Mouse (Mus musculus): Measurements from ENCODE around the gene Acap3. TPM values are rescaled to one million over a fixed set of nuclear protein-coding genes. Genes with fewer than 3 reads are reported as not detected.

The Acap3 gene
- polyA plus RNA-seq, 1 experiment from 2014 or later = 18.6 TPM

DNA sequence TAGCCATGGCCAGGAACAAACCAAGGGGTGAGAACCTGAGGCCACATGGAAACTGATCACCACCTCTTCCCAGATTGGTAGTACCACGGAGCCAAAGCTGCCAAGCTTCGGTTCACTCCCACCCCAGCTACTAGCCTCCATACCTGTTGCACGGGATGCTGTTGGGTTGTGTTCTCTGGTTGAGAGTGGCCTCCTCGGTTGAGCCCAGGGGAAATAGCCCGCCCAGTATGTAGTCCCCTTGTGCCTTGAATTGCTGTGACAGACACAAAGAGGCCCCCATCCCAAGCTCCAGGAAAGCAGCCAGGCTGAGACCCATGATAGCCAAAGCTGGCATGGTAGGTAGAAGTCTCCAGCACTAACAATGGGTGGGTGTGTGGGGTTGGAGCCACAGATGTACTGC is 28.6 kb upstream of the Acap3 start, which contains the start of gene Tas1r3:
TSS of gene Tas1r3 (minus strand) at position 362 of the 400 bp plus-strand sequence.
- Histone ChIP-seq H3K9me3 (replicated peaks; ENCODE audit: control insufficient read depth, low read length) (no peaks in the 10 kb centered on the region), H3K27ac (replicated peaks; ENCODE audit: low read depth, low read length) (no peak within 1 kb of the TSS), H3K36me3 (replicated peaks; ENCODE audit: control insufficient read depth, insufficient read depth, low read depth, low read length) (no peaks in the 10 kb centered on the region), H3K9ac (replicated peaks; ENCODE audit: low read length) (no peak within 1 kb of the TSS), H3K27me3 (ENCODE audit: control insufficient read depth, insufficient read depth, low read length) (no peaks in the 10 kb centered on the region), H3K4me2 (ENCODE audit: low read depth, low read length) (no peak within 1 kb of the TSS), H3K4me1 (ENCODE audit: control insufficient read depth, insufficient read depth, low read length) (no peaks in the 10 kb centered on the region), H3K4me3 (ENCODE audit: low read depth, low read length) (no peak within 1 kb of the TSS)
- ATAC-seq (replicated peaks; ENCODE audit: insufficient number of reproducible peaks, low FRiP score, low TSS enrichment, low read depth) (no peak), DNase-seq (ENCODE audit: low spot score) (no peak)
- 78% methylated on average over 5 of the region's 5 CpGs for WGBS

- DNase-seq (ENCODE audit: low spot score) (no peak), ATAC-seq (replicated peaks; ENCODE audit: insufficient number of reproducible peaks, low FRiP score, low TSS enrichment, low read depth) (peak; percentile 61; the same call in 1 of the 2 replicates)
- Histone ChIP-seq H3K9ac (replicated peaks; ENCODE audit: low read length) (peak overlapping the region; percentile 50), H3K4me1 (ENCODE audit: control insufficient read depth, insufficient read depth, low read length) (no peaks in the 10 kb centered on the region), H3K4me2 (ENCODE audit: low read depth, low read length) (peak overlapping the region; percentile 68), H3K9me3 (replicated peaks; ENCODE audit: control insufficient read depth, low read length) (no peaks in the 10 kb centered on the region), H3K27me3 (ENCODE audit: control insufficient read depth, insufficient read depth, low read length) (no peaks in the 10 kb centered on the region), H3K27ac (replicated peaks; ENCODE audit: low read depth, low read length) (no peak overlapping the region), H3K4me3 (ENCODE audit: low read depth, low read length) (peak overlapping the region; percentile 86), H3K36me3 (replicated peaks; ENCODE audit: control insufficient read depth, insufficient read depth, low read depth, low read length) (no peaks in the 10 kb centered on the region; the same call in 1 of the 2 replicates)
- 8% methylated on average over 22 of the region's 22 CpGs for WGBS
Observed at GRCm38 (mm10) chr4:155868614-155869298, 22.9 kb upstream of the Acap3 start.

- DNase-seq (ENCODE audit: low spot score) (peak; percentile 96), ATAC-seq (replicated peaks; ENCODE audit: insufficient number of reproducible peaks, low FRiP score, low TSS enrichment, low read depth) (peak; percentile 94)
- under 1% methylated on average over 63 of the region's 63 CpGs for WGBS
- no peak within 1 kb of the TSS for H3K27ac ChIP-seq (replicated peaks; ENCODE audit: low read depth, low read length)
- no peaks in the 10 kb centered on the region for H3K9me3 ChIP-seq (replicated peaks; ENCODE audit: control insufficient read depth, low read length)
- no peaks in the 10 kb centered on the region; the same call in 1 of the 2 replicates for H3K36me3 ChIP-seq (replicated peaks; ENCODE audit: control insufficient read depth, insufficient read depth, low read depth, low read length)
- peak within 1 kb of the TSS; percentile 68 for H3K4me2 ChIP-seq (ENCODE audit: low read depth, low read length)
- H3K4me3 ChIP-seq (ENCODE audit: low read depth, low read length) = peak within 1 kb of the TSS; percentile 86
- no peaks in the 10 kb centered on the region for H3K27me3 ChIP-seq (ENCODE audit: control insufficient read depth, insufficient read depth, low read length)
- peak within 1 kb of the TSS; percentile 87 for H3K9ac ChIP-seq (replicated peaks; ENCODE audit: low read length)
- no peaks in the 10 kb centered on the region for H3K4me1 ChIP-seq (ENCODE audit: control insufficient read depth, insufficient read depth, low read length)
Observed at GRCm38 (mm10) chr4:155869317-155870033, 22.1 kb upstream of the Acap3 start, which contains the start of the genes Cptp and Ints11. TSS of gene Cptp (minus strand) at chr4:155869440. TSS of gene Ints11 (plus strand) at chr4:155869546.

DNA sequence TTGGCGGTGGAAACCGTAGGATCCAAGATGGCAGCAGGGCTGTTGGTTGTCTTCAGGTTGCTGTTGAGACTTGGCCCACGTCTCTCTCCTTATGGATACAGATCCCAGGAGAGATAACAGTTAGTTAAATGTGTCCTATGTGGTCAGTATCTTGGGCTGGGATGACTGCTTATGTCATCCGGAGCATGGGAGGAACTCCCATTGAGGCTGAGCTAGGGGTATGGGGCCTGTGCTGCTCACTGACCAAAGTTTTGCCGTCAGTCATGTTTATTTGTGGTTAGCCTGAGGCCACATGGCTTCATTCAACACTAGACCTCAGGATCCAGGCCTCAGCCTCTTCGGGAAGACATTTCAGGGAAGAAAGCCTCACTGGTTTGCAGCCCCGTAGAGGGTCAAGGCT is 20.2 kb upstream of the Acap3 start:
- H3K36me3 ChIP-seq (replicated peaks; ENCODE audit: control insufficient read depth, insufficient read depth, low read depth, low read length) = no peaks in the 10 kb centered on the region; the same call in none of the 2 replicates
- no peaks in the 10 kb centered on the region for H3K9me3 ChIP-seq (replicated peaks; ENCODE audit: control insufficient read depth, low read length)
- DNase-seq (ENCODE audit: low spot score) (no peak), ATAC-seq (replicated peaks; ENCODE audit: insufficient number of reproducible peaks, low FRiP score, low TSS enrichment, low read depth) (no peak)
- 88% methylated on average over 7 of the region's 7 CpGs for WGBS
- no peak overlapping the region for H3K9ac ChIP-seq (replicated peaks; ENCODE audit: low read length)
- no peak overlapping the region for H3K27ac ChIP-seq (replicated peaks; ENCODE audit: low read depth, low read length)
- H3K4me3 ChIP-seq (ENCODE audit: low read depth, low read length) = no peak overlapping the region
- no peaks in the 10 kb centered on the region for H3K27me3 ChIP-seq (ENCODE audit: control insufficient read depth, insufficient read depth, low read length)
- H3K4me2 ChIP-seq (ENCODE audit: low read depth, low read length) = no peak overlapping the region
- H3K4me1 ChIP-seq (ENCODE audit: control insufficient read depth, insufficient read depth, low read length) = no peaks in the 10 kb centered on the region

GRCm38 (mm10) chr4:155883587-155883986 is 8.0 kb upstream of the Acap3 start:
- Histone ChIP-seq H3K9me3 (replicated peaks; ENCODE audit: control insufficient read depth, low read length) (no peaks in the 10 kb centered on the region), H3K27me3 (ENCODE audit: control insufficient read depth, insufficient read depth, low read length) (no peaks in the 10 kb centered on the region), H3K27ac (replicated peaks; ENCODE audit: low read depth, low read length) (no peak overlapping the region), H3K9ac (replicated peaks; ENCODE audit: low read length) (no peak overlapping the region), H3K4me1 (ENCODE audit: control insufficient read depth, insufficient read depth, low read length) (no peaks in the 10 kb centered on the region), H3K4me2 (ENCODE audit: low read depth, low read length) (no peak overlapping the region), H3K4me3 (ENCODE audit: low read depth, low read length) (no peak overlapping the region), H3K36me3 (replicated peaks; ENCODE audit: control insufficient read depth, insufficient read depth, low read depth, low read length) (peaks cover 8% of the 10 kb centered on the region)
- no peak for ATAC-seq (replicated peaks; ENCODE audit: insufficient number of reproducible peaks, low FRiP score, low TSS enrichment, low read depth)
- no peak for DNase-seq (ENCODE audit: low spot score)
- WGBS = 88% methylated on average over 3 of the region's 3 CpGs

DNA sequence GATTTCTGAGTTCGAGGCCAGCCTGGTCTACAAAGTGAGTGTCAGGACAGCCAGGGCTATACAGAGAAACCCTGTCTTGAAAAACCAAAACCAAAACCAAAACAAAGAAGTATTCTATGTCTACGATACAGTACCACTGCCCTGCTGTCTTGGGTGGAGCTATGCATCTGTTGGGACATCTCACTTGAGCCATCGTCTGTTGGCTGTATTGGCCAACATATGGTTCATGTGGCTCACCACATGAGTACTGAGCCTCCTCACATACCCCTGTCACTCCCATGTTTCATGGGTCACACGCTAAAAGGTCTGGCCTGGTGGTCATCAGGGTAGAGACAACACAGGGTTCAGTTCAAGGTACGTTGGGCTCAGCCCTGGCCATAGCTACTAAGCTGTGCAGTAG is 5.3 kb upstream of the Acap3 start:
- Histone ChIP-seq H3K36me3 (replicated peaks; ENCODE audit: control insufficient read depth, insufficient read depth, low read depth, low read length) (peaks cover 8% of the 10 kb centered on the region), H3K27ac (replicated peaks; ENCODE audit: low read depth, low read length) (no peak overlapping the region), H3K4me2 (ENCODE audit: low read depth, low read length) (no peak overlapping the region), H3K9me3 (replicated peaks; ENCODE audit: control insufficient read depth, low read length) (no peaks in the 10 kb centered on the region), H3K27me3 (ENCODE audit: control insufficient read depth, insufficient read depth, low read length) (no peaks in the 10 kb centered on the region), H3K4me1 (ENCODE audit: control insufficient read depth, insufficient read depth, low read length) (no peaks in the 10 kb centered on the region; the same call in 1 of the 2 replicates), H3K4me3 (ENCODE audit: low read depth, low read length) (no peak overlapping the region), H3K9ac (replicated peaks; ENCODE audit: low read length) (no peak overlapping the region)
- ATAC-seq (replicated peaks; ENCODE audit: insufficient number of reproducible peaks, low FRiP score, low TSS enrichment, low read depth) (no peak), DNase-seq (ENCODE audit: low spot score) (no peak)
- 96% methylated on average over 5 of the region's 5 CpGs for whole genome bisulfite sequencing

DNA sequence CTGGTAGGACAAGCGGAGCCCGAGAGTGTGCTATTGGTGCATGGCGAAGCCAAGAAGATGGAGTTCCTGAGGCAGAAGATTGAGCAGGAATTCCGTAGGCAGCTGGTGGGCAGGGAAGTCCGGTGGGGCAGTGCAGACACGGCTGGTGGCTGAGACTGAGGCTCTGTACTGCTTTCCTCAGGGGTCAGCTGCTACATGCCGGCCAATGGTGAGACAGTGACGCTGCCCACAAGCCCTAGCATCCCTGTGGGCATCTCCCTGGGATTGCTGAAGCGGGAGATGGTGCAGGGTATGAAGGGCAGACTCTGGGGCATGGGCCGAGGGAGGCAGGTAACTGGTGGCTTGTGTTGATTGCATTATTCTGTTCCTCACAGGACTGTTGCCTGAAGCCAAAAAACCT is 3.9 kb upstream of the Acap3 start:
- no peak overlapping the region for H3K4me2 ChIP-seq (ENCODE audit: low read depth, low read length)
- no peak overlapping the region for H3K9ac ChIP-seq (replicated peaks; ENCODE audit: low read length)
- H3K4me3 ChIP-seq (ENCODE audit: low read depth, low read length) = no peak overlapping the region
- no peaks in the 10 kb centered on the region for H3K27me3 ChIP-seq (ENCODE audit: control insufficient read depth, insufficient read depth, low read length)
- ATAC-seq (replicated peaks; ENCODE audit: insufficient number of reproducible peaks, low FRiP score, low TSS enrichment, low read depth) = no peak
- H3K9me3 ChIP-seq (replicated peaks; ENCODE audit: control insufficient read depth, low read length) = no peaks in the 10 kb centered on the region
- WGBS = 86% methylated on average over 10 of the region's 10 CpGs
- no peak for DNase-seq (ENCODE audit: low spot score)
- H3K36me3 ChIP-seq (replicated peaks; ENCODE audit: control insufficient read depth, insufficient read depth, low read depth, low read length) = peaks cover 8% of the 10 kb centered on the region
- H3K27ac ChIP-seq (replicated peaks; ENCODE audit: low read depth, low read length) = no peak overlapping the region
- no peaks in the 10 kb centered on the region; the same call in 1 of the 2 replicates for H3K4me1 ChIP-seq (ENCODE audit: control insufficient read depth, insufficient read depth, low read length)

DNA sequence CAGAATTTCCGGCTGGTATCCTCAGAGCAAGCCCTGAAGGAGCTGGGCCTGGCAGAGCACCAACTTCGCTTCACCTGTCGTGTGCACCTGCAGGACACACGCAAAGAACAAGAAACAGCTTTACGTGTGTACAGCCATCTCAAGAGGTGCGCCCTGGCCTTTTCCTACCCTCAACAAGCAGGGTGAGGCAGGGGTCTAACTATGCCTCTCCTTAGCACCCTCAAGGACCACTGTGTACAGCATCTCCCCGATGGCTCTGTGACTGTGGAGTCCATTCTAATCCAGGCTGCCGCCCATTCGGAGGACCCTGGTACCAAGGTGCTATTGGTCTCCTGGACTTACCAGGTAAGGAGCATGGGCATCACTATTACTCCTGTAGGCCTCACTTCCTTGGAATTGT is 3.4 kb upstream of the Acap3 start:
- Histone ChIP-seq H3K9ac (replicated peaks; ENCODE audit: low read length) (no peak overlapping the region), H3K4me2 (ENCODE audit: low read depth, low read length) (no peak overlapping the region), H3K9me3 (replicated peaks; ENCODE audit: control insufficient read depth, low read length) (no peaks in the 10 kb centered on the region), H3K4me3 (ENCODE audit: low read depth, low read length) (no peak overlapping the region), H3K4me1 (ENCODE audit: control insufficient read depth, insufficient read depth, low read length) (no peaks in the 10 kb centered on the region; the same call in 1 of the 2 replicates), H3K36me3 (replicated peaks; ENCODE audit: control insufficient read depth, insufficient read depth, low read depth, low read length) (peaks cover 8% of the 10 kb centered on the region), H3K27ac (replicated peaks; ENCODE audit: low read depth, low read length) (no peak overlapping the region), H3K27me3 (ENCODE audit: control insufficient read depth, insufficient read depth, low read length) (no peaks in the 10 kb centered on the region)
- DNase-seq (ENCODE audit: low spot score) (no peak), ATAC-seq (replicated peaks; ENCODE audit: insufficient number of reproducible peaks, low FRiP score, low TSS enrichment, low read depth) (no peak)
- 94% methylated on average over 9 of the region's 9 CpGs for WGBS

Measured in embryonic facial prominence, embryonic 11.5 days (tissue).